Mouse (Mus musculus): ENCODE data around the gene Eya2.
A peak's percentile ranks its signal among the peaks of the same experiment; 100 is the strongest.

Eya2 gene

GRCm38 (mm10) chr2:165595676-165596070 lies 841 bp downstream of the Eya2 start:
- no peak for DNase-seq (ENCODE audit: low spot score in 2 of 2)

GRCm38 (mm10) chr2:165596141-165596540 lies 1.3 kb downstream of the Eya2 start:
- DNase-seq (ENCODE audit: low spot score in 2 of 2): no peak

GRCm38 (mm10) chr2:165597536-165597935 lies 2.7 kb downstream of the Eya2 start:
- DNase-seq (ENCODE audit: low spot score in 2 of 2): no peak

DNA sequence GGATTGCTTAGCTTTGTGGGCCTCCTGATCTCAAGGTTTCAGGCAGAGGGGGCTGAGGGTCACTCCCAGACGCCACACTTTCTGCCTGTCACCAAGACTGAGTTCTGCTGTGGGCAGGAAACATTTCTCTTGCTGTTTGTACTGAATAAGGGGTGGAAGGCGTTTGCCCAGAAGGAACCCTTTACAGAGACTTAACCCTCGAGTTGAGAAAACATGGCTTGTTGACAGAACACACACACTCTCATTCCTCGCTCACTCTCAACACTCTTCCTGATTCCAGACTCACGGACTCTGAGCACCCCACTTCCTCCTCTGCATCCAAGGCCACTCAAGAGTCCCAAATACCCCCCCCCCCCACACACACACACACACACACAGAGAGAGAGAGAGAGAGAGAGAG lies 3.3 kb downstream of the Eya2 start:
- no peak for DNase-seq (ENCODE audit: low spot score in 2 of 2)

DNA sequence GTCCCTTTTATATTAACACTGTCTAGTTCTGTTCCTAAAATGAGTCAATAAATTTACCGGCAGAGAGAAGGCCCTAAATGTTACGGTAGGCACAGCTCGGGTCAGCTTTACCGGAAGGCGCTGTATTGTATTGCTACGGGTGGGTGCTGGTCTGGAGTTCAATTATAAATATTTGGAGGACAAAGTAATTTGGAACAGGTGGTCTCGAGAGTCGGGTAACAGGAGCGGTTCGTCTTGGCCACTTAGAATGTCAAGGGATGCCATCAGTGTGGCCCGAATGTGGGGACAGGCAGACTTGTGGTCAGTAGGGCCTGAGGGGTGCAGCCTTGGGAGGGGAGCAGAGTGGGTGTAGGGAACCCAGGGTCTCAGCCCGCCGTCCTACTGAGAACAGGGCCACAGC lies 4.7 kb downstream of the Eya2 start:
- DNase-seq (ENCODE audit: low spot score in 2 of 2): no peak

DNA sequence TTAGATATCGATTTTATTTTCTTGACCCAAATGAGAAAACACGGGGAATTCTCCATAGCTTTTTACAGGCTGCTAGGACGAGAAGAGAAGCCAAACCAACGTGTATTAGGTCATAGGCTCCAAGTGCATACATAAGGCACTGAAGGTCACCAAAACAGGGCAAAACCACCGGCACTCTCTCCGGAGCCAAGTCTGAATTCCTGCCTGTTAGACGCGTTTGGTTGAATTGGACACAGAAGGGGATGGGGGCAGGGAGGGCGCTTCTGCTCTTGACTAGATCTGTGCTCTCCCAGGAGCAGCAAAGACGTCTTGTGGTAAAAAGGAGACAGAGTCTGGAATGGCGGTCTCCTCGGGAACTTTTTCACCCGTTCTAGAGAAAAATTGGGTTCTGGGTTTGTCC lies 6.1 kb downstream of the Eya2 start:
- no peak for DNase-seq (ENCODE audit: low spot score in 2 of 2)

- DNase-seq (ENCODE audit: low spot score in 2 of 2): no peak
Observed at GRCm38 (mm10) chr2:165601605-165602004, 6.8 kb downstream of the Eya2 start.

- peak; percentile 35 to 60 for DNase-seq (ENCODE audit: low spot score in 2 of 2)
Observed at GRCm38 (mm10) chr2:165603775-165604174, 8.9 kb downstream of the Eya2 start.

DNA sequence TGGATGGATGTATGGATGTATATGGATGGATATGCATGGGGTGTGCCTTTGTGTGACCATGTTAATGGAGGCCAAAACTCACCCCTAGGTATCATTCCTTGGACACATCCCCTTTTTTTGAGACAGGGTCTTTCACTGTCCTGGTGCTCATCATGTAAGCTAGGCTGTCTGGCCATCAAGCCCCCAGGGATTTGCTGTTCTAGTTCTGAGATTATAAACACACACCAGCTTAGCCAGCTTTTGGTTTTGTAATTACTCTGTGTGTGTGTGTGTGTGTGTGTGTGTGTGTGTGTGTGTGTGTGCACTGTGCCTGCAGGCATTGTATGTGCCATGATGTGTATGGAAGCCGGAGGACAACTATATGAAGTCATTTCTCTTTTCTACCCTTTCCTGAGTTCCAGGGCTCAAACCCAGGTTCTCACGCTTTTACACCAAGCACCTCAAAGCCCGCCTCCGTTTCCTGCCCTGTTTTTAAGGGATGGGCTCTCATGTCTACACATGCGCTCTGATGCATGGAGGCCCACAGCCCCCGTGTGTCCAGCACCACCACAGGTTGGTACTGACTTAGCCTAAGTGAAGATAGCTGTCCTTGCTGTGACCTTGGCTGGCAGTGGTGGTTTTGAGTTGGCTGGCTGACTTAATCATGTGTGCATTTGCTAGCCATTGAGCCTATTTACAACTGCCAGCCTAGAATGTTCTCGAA lies 16.9 kb downstream of the Eya2 start:
- no peak for DNase-seq (ENCODE audit: low spot score in 2 of 2)

GRCm38 (mm10) chr2:165613741-165614339 lies 19.0 kb downstream of the Eya2 start:
- no peak for DNase-seq (ENCODE audit: low spot score in 2 of 2)

- no peak for DNase-seq (ENCODE audit: low spot score in 2 of 2)
Observed at GRCm38 (mm10) chr2:165621488-165621887, 26.7 kb downstream of the Eya2 start.

- DNase-seq (ENCODE audit: low spot score in 2 of 2): no peak
Observed at GRCm38 (mm10) chr2:165622596-165622995, 27.8 kb downstream of the Eya2 start.

GRCm38 (mm10) chr2:165626826-165627225 lies 32.0 kb downstream of the Eya2 start:
- no peak for DNase-seq (ENCODE audit: low spot score in 2 of 2)

DNA sequence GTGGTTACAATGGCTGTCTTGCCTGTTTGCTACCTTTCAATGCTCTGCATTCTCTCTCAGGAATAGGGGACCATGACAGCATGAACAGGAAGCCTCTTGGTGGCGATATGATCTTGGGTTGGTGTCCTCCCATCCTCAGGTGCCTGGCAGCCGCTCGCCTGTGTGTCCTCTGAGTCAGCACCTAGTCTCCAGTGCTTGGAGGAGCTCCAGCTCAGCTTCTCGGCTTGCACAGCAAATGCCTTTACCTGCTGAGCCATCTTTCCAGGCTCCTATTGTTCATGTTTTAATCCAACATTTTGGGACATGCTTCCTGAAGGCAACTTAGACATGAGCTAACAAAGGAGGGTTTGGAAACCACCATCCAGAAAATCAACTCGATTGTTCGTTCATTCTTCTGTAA lies 33.1 kb downstream of the Eya2 start:
- no peak for DNase-seq (ENCODE audit: low spot score in 2 of 2)

DNA sequence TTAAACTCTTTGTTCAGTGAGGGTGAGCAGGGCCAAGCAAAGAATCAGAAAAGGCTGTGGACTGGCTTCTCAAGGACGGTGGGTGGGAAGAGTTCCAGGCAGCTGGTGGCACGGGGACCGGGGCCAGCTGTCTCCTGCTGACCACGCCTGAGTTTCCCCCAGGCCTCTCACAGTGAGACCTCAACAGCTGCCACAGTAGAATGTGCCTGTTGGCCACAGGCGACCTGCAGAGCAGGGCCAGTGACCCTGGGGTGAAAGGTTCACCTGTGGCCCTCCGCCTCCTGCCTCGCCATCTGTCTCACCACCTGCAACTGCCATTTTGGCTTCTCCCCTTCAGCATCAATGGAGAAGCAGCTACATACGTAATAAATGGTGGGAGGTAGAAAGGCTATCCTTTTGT lies 35.1 kb downstream of the Eya2 start:
- no peak for DNase-seq (ENCODE audit: low spot score in 2 of 2)

DNA sequence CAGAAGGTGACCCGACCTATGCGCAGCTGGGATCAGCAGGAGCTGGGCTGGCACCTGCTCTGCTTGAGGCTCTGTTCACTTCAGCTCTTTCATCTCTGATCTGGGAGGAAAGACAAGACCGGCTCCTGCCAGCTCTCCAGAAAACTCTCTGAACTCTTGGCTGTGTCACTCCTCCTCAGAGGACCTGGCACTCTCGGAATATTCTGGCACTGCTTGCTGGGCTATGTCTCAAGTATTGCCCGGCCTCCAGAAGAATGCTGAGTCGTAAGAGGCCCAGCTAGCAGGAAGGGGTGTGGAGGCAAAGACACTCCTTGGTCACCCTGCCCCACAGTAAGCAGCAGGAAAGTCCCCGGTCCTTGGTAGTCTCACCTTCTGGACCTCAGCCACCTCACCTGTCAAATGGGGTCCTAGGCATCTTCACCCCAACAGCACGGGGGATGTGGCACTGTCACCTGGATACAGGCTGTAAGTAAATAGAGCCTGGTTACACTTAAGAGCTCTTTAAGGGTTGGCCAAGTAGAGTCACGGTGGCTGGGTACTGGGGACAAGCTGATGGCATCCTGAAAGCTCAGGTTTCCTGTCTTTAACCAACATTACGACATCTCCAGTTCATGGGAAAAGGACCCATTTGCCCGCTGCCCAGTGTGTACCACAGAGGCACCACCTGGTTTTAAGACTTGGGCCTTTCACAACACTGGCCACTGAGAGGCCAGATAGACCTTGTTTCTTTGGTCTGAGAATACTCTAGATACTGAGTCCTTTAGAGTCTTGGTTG lies 38.4 kb downstream of the Eya2 start:
- DNase-seq (ENCODE audit: low spot score in 2 of 2): no peak

DNA sequence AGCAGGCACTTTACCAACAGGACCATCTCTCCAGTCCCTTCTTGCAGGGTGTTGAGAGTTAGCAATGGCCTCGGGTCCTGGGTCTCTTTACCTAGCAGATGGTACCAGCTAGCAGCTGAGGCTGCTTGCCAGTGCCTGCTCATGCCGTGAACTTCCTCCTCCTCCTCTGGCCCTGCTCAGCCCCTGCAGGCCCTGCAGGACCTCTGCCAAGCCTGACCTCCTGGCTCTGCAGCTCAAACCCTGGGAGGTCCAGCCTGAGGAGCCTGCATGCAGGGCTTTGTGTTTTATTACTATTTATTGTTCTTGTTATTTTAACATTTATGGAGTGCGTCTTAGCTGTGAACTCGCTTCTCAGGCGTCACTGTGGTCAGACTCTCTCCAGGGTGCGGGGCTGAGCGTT lies 39.6 kb downstream of the Eya2 start:
- no peak for DNase-seq (ENCODE audit: low spot score in 2 of 2)

GRCm38 (mm10) chr2:165639075-165639755 lies 44.4 kb downstream of the Eya2 start:
- no peak for DNase-seq (ENCODE audit: low spot score in 2 of 2)

GRCm38 (mm10) chr2:165641909-165642505 lies 47.2 kb downstream of the Eya2 start:
- no peak for DNase-seq (ENCODE audit: low spot score in 2 of 2)

- DNase-seq (ENCODE audit: low spot score in 2 of 2): no peak
Observed at GRCm38 (mm10) chr2:165643596-165643995, 48.8 kb downstream of the Eya2 start.

GRCm38 (mm10) chr2:165644057-165644456 lies 49.2 kb downstream of the Eya2 start:
- no peak for DNase-seq (ENCODE audit: low spot score in 2 of 2)

GRCm38 (mm10) chr2:165651031-165651430 lies 56.2 kb downstream of the Eya2 start:
- DNase-seq (ENCODE audit: low spot score in 2 of 2): no peak
